Mouse (Mus musculus): ENCODE results near the gene Serac1. TPM values are rescaled to one million over a fixed set of nuclear protein-coding genes. Genes with fewer than 3 reads are reported as not detected.

Serac1 gene
- polyA plus RNA-seq (2017; shearing (Covaris generic)) = 1 to 10 TPM; 1.6 to 3.3 TPM

DNA sequence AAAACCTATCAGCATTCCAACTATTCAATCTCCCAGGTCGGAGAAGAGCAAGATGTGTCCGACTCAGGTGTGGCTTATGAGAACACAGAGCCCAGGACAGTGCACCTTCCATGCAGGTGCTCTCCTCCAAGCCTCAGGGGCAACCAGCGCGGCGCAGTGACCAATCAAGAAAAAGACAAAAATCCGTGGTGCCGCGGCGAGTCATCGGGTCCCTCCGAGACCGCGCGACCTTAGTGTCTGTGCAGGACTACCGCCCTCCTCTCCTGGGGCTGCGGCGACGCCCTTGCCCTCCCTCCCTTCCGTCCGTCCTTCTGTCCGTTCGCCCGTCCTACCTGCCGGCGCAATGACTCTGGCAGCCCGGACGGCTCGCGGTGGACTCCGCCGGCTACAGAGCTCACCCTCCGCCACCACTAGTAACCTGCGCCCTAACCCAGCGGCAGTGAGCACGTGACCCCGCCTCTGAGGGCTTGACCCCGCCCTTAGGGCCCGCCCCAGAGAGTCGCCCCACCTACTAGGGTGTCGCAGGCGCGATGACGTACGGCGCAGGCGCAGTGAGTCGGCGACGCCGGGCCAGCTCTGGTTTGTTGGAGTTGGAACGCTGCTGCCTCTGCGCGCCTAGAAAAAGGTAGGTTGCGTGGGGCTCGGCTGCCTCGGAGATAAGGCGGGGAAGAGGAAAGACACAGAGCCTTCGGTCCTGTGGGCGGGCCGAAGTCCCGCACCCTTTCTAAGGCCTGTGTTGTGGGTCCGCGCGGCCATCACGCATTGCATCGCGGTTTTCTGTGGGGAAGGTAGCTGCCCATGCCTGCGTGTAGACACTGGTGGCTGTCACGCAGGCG, at the start of gene Serac1, which contains the start of gene Gtf2h5:
Gene Serac1 (minus strand): TSS at position 455 of the 836 bp plus-strand sequence.
Gene Gtf2h5 (plus strand): TSS at position 500 of the 836 bp plus-strand sequence.

DNA sequence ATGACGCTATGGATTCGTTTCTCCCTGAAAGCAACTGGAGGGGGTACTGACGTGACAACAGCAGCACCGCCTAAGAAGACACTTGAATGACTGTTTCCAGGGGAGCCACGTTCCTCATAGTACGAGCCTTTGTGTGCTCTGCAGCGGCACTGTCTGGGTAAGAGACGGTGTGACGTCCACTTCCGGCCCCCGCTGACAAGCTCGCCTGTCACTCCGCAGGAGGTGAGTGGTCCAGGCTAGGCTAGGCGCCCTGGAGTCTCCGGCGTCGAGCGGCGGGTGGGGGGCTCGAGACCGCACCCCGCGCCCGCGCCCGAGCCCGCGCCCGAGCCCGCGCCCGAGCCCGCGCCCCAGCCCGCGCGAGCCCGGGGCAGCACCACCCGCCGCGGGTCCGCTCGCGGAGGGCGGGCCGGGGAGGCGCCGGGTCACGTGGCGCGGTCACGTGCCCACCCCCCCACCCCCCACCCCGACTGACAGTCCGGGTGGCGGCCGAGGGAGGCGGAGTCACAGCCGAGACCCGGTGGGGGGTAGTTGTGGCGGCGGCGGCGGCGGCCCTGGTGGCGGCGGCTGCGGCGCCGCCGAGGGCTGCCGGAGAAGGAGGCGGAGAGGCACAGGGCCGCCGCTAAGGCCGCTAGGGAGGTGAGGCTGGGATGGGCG, 26.9 kb upstream of the Serac1 start, which contains the start of gene Tulp4:
Gene Tulp4 (plus strand): TSS at position 77 of the 654 bp plus-strand sequence.

Other genes starting within 250 kb of the Serac1 start
- gene Snx9, start 238.4 kb downstream of the Serac1 start, polyA plus RNA-seq (2017; shearing (Covaris generic)) = 10 to 100 TPM; 11.8 to 76.3 TPM
- 10 to 100 TPM; 12.4 to 14.1 TPM for gene Synj2, start 138.5 kb downstream of the Serac1 start, polyA plus RNA-seq (2017; shearing (Covaris generic))
- 100 to 1,000 TPM in 1 of 2 experiments, 10 to 100 TPM in 1; 90.4 to 106 TPM for gene Gtf2h5, start within 50 bp of the Serac1 start, polyA plus RNA-seq (2017; shearing (Covaris generic))
- 10 to 100 TPM; 71.1 to 78.8 TPM for gene Tulp4, start 26.7 kb upstream of the Serac1 start, polyA plus RNA-seq (2017; shearing (Covaris generic))
- 10 to 100 TPM; 10.2 to 16.2 TPM for gene Tmem181a, start 177.1 kb upstream of the Serac1 start, polyA plus RNA-seq (2017; shearing (Covaris generic))
- gene Dynlt1a, start 237.8 kb upstream of the Serac1 start, polyA plus RNA-seq (2017; shearing (Covaris generic)) = 1 to 10 TPM; 5.0 to 6.4 TPM

Measured in activated CD4-positive, CD25-positive, alpha-beta regulatory T cell (primary cell).